Mouse (Mus musculus): ENCODE measurements at regions not wholly inside any gene's neighbourhood (a gene's known extent, or its start where the extent isn't known, plus 50 kb on each side); places are given as distances from the start of the nearest gene placed in this dataset.

GRCm38 (mm10) chr3:61064720-61065119 is 62.1 kb downstream of the P2ry1 start:
- no peak for DNase-seq (ENCODE audit: low spot score)

- no peak for DNase-seq (ENCODE audit: low spot score)
Observed at GRCm38 (mm10) chr3:61067067-61067466, 64.5 kb downstream of the P2ry1 start.

GRCm38 (mm10) chr3:61068229-61068628 is 65.6 kb downstream of the P2ry1 start:
- DNase-seq (ENCODE audit: low spot score), result no peak

DNA sequence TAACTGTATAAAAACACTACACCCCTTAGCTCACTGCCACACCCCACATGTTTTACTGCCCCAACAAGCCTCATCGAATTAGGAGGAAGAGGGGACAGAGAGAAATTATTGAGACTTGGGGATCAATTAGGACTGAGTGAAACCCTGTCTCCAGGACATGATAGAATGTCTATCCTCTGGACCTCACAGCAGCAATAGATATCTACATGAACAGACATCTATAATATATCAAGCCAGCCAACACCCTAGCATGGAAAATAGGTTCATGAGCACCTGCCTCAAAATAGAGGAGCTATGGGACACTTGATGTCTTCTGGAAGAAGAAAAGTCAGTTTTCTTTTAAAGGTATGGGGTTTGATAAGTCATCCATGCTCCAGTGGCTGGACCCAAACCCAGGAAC is 68.4 kb downstream of the P2ry1 start:
- no peak for DNase-seq (ENCODE audit: low spot score)

DNA sequence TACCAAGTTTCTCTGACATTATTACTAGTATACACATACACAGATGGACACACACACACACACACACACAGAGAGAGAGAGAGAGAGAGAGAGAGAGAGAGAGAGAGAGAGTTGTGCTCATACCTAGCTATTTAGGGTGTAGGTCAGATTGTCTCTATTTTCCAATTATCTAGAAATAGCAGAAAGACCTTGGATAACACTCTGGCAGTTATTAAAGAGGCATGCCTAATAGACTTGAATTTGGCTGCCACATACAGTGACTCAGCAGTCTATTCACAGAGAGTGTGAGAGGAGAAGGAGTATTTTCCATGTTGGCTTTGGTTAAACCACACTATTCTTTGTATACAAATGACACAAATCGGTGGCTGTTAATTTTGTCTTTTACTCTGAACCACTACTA is 69.7 kb downstream of the P2ry1 start:
- DNase-seq (ENCODE audit: low spot score), result no peak

GRCm38 (mm10) chr3:61073103-61073502 is 70.5 kb downstream of the P2ry1 start:
- no peak for DNase-seq (ENCODE audit: low spot score)

GRCm38 (mm10) chr3:61073806-61074205 is 71.2 kb downstream of the P2ry1 start:
- DNase-seq (ENCODE audit: low spot score), result no peak

GRCm38 (mm10) chr3:61075839-61076238 is 73.2 kb downstream of the P2ry1 start:
- no peak for DNase-seq (ENCODE audit: low spot score)

- DNase-seq (ENCODE audit: low spot score), result no peak
Observed at GRCm38 (mm10) chr3:61089931-61090330, 87.3 kb downstream of the P2ry1 start.

DNA sequence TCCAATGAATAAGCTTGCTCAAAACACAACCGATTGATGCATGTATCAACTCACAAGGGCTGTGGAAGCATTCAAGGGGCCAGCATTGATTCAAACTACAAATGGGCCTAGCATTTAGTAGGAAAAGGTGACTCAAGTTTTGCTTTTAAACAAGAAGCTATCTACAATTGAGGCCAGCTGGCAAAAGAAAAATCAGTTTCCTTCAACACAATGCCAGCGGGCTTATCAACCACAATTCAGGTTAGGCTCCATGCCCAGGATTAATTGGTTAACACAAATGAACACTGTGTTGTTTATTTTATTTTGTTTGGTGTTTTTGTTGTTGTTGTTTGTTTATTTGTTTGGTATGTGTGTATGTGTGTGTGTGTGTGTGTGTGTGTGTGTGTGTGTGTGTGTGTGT is 89.4 kb downstream of the P2ry1 start:
- DNase-seq (ENCODE audit: low spot score), result no peak

GRCm38 (mm10) chr3:61116364-61116763 is 113.8 kb downstream of the P2ry1 start:
- DNase-seq (ENCODE audit: low spot score), result no peak

- no peak for DNase-seq (ENCODE audit: low spot score)
Observed at GRCm38 (mm10) chr3:61133096-61133495, 130.5 kb downstream of the P2ry1 start.

GRCm38 (mm10) chr3:61154087-61154486 is 151.5 kb downstream of the P2ry1 start:
- DNase-seq (ENCODE audit: low spot score), result no peak

DNA sequence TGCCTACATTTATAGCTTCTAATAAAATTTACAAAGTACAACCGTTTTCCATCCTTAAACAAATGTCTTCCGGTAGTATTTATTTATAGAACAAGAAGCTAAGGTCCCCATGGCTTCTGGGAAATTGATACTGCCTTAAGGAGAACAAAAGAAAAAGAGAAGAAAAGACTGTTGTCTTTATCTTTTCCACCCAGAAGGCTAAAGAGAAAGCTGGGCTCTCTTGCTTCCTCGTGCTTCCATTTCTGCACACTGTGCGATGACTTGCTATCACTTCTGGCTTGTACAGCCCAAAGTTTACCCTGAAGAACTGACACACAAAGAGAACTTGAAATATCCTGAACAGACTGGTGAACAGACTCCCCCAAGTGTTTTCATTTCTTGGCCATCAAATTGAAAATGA is 157.2 kb downstream of the P2ry1 start:
- no peak for DNase-seq (ENCODE audit: low spot score)

- no peak for DNase-seq (ENCODE audit: low spot score)
Observed at GRCm38 (mm10) chr3:61161384-61161783, 158.8 kb downstream of the P2ry1 start.

GRCm38 (mm10) chr3:61185789-61186188 is 175.6 kb upstream of the Rap2b start:
- DNase-seq (ENCODE audit: low spot score), result no peak

DNA sequence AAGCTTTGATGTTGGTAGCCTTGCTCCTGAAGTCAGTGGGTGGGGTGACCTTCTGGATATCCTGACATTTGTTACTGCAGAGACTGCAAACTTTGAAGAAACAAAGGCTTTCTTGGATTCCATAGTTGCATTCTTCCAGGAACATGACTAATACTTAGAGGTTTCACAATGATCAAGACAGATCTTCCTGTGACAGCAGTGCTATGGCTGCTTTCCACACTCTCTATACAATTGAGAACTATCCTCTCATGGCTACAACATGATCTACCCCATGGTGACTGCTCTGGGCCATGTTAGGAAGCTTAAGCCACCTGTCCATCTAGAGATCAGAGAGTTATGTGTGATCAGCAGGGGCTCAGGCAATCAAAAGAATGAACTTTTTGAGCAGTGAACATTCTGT is 172.8 kb upstream of the Rap2b start:
- DNase-seq (ENCODE audit: low spot score), result no peak

- DNase-seq (ENCODE audit: low spot score), result no peak
Observed at GRCm38 (mm10) chr3:61216562-61216961, 144.9 kb upstream of the Rap2b start.

GRCm38 (mm10) chr3:61224505-61224904 is 136.9 kb upstream of the Rap2b start:
- DNase-seq (ENCODE audit: low spot score), result no peak

- DNase-seq (ENCODE audit: low spot score), result no peak
Observed at GRCm38 (mm10) chr3:61225054-61225453, 136.4 kb upstream of the Rap2b start.

DNA sequence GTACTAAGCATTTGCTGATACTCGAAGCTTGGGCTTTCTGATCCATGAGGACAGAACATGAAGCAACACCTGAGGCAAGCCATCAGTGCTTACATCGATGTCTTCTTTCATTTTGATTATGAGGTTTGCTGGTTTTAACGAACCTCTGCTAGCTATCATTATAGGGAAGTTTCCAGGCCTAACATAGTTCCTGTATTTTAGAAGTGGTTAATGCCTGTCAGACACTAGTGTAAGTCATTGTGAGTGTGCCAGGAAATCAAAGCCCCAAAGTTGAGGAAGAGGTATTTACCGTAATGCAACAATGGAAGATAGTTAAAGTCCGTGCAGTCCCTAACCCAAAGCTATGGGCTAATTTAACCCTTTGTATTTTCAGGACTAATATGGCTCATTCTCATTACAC is 120.1 kb upstream of the Rap2b start:
- DNase-seq (ENCODE audit: low spot score), result no peak

- DNase-seq (ENCODE audit: low spot score), result peak; percentile 24
Observed at GRCm38 (mm10) chr3:61243876-61244527, 117.4 kb upstream of the Rap2b start.

GRCm38 (mm10) chr3:61246429-61246828 is 115.0 kb upstream of the Rap2b start:
- no peak for DNase-seq (ENCODE audit: low spot score)

DNA sequence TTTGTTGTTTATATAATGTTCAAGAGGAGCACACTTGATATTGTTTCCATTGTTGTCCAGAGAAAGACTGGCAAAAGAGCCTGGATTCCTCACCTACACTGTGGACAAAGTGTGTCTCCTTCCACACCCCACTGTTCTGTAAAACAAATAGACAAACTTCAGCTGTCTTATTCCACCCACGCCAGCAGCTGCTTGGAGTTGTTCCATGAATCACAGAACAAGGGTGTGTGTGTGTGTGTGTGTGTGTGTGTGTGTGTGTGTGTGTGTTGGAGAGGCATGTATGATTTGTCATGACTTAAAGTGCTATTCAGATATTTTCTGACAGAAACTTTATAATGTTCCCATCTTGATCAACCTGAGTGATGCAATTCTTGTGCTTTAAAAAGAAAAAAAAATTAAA is 114.1 kb upstream of the Rap2b start:
- DNase-seq (ENCODE audit: low spot score), result no peak

- DNase-seq (ENCODE audit: low spot score), result no peak
Observed at GRCm38 (mm10) chr3:61255232-61255631, 106.2 kb upstream of the Rap2b start.

Measured in left cerebral cortex, adult 11 months (tissue).